Mouse (Mus musculus) heart, postnatal 36 days (tissue): Measurements from ENCODE around the gene Minpp1. TPM values are rescaled to one million over a fixed set of nuclear protein-coding genes. Genes with fewer than 3 reads are reported as not detected.

Experiments
- DNase-seq, 2 experiments: peaks; one replicate each; pipeline ENCODE4 v3.0.0; 2021 to 2022
- intact Hi-C: fragments of 180-260 bp; cut with DNase I; formaldehyde crosslinking; loops from one replicate; pipeline ENCODE4 v1.15.1; 2025
- total RNA-seq, 2 experiments: library from RNA; stranded (reverse); gene quantifications; 2 replicates each; pipeline ENCODE4 v1.2.3; 2021

Minpp1 gene
- total RNA-seq, 2 experiments from 2014 or later: 14.1 to 15.3 TPM

DNA sequence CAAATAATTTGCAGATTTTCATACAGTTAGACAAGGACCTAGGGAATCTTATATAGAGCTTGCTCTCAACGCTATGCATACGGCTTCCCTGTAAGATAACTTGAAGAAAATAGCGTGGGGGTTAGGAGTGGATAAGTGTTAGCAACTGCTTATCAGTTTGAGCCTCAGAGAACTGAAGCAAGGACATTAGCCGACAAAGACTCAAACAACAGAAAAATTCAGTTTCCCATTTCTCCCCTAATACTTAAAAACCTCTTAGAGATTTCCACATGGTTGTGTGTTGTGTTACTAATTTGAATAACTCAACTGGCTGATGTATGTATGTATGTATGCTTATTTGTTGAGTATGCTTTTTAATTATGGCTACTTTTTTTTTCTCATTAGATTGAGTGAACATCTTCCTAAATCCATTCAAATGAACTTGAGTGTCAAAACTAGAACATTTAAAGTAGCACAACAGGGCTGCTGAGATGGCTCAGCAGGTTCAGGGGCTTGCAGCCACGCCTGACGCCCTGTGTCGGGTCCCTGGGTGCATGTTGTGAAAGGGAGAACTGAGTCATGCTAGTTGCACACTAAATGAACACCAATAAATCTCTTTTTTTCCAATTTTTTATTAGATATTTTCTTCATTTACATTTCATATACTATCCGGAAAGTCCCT lies 2.2 kb downstream of the Minpp1 start:
- no peak for DNase-seq
- intact Hi-C loops: loop anchor here (5.0 kb wide), 1 partner anchor 325 kb away; no protein-coding TSS in a partner anchor

DNA sequence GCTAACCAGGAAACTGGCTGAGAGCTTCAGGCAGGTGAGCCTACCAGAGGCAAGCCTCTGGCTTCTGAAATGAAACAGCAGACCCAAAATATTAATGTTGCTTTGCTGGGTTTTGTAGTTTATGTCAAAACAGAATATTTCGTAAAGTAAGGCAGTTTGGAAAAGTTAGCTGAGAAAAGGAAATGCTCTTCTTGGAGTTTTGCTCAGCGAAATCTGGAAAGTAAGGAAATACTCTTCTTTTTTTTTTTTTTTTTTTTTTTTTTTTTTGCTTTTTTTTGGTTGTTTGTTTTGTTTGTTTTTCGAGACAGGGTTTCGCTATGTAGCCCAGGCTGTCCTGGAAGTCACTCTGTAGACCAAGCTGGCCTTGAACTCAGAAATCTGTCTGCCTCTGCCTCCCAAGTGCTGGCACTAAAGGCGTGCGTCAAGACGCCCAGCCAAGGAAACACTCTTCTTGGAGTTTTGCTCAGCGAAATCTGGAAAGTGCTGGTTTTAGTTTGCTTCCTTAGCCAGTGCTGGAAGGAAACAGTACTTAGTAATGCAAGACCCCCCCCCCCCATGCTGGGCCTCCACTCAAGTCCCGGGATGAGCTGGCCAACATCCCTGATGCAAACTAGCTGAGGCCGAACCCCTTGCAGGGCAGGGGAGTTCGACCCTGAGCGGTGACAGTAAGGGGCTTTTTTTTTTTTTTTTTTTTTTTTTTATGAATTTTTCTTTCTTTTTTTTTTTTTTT lies 3.8 kb downstream of the Minpp1 start:
- intact Hi-C loops: loop anchor here (5.0 kb wide), 1 partner anchor 327 kb away; no protein-coding TSS in a partner anchor
- no peak for DNase-seq

DNA sequence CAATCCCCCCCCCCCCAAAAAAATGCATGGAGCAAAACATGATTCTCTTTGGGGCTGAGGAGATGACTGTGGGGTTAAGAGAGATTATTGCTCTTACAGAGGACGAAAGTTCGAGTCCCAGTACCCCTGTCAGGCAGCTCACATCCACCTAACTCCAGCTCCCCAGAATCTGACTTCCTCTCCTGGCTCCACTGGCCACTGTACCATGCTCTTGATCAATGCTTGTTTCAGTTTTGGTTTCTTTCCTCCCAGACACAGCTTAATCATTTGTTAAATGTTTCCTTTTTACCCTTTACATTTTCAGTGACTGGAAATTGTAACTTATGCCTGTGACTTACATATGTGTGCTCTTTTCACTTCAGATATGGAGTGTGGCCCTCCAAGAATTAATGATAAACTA lies 5.4 kb downstream of the Minpp1 start:
- no peak for DNase-seq
- intact Hi-C loops: no loop called here

DNA sequence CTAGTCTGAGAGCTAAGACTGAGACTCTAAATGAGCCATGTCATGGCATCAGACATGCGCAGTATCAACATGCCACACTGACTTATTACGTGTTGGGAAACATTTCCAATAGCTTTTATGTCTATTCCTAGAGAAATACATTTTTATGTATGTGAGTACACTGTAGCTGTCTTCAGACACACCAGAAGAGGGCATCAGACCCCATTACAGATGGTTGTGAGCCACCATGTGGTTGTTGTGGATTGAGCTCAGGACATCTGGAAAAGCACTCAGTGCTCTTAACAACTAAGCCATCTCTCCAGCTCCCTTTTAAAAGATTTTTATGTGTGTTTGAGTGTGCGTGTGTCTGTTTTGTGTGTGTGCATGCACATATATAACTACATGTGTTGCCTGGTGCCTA lies 6.8 kb downstream of the Minpp1 start:
- DNase-seq: no peak
- intact Hi-C loops: no loop called here

DNA sequence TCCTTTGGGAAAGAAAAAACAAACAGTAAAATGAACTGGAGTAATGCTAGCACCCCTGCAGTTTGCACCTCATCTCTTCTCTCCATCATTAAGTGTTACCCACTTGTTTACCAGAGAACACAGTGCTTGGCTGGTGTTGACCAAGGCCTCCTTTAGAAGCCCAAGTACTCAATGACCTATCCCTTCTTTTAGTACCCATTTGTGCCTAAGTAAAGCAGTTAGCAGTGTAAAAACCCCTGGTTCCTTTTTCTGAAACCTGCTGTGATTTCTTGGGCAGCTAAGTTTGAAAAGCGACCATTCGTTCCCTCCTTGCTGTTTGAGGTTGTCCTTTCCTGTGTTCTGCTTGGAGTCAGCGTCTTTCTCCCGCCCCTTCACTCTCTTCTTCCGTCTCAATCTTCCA lies 7.4 kb downstream of the Minpp1 start:
- DNase-seq: no peak

DNA sequence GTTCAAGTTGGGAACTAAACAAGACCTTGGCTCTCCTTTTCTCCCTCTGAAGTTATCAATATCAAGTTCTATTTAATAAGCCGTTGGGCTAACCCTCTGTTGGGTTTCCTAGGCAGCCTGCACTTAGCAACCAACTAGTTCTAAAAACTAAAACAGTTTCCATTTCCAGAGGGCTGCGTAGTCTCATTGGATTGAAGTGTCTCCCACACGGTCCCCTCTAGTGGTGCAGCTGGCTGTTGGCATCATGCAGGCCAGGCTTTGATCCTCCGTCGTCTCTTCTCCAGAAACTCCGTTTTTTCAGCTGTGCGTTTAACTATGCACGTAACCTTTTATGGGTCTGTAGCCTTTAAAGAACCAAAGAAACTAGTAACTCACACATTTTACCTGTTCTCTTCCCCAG lies 7.9 kb downstream of the Minpp1 start:
- intact Hi-C loops: no loop called here
- DNase-seq: no peak

More for the DNA sequence above, 7.4 kb downstream of the Minpp1 start:
- intact Hi-C loops: no loop called here

DNA sequence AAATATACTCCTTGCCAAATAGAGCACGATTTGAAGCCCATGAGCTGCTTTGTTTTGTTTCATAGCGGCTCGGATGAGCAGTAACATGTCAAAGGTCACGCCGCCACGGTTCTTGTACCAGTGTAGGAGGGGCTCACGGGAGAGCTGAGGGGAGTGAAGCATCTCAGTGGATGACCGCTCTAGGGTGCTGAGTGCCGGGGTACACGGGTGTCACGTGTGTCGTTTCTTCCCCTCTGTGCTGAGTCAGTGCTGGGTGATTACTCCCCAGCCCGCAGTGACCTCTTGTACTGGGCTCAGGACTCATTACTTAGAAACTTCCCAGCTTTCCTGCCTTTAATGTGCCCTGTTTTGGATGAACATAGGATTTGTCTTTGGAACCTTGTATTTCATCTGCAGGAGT lies 9.0 kb downstream of the Minpp1 start:
- intact Hi-C loops: no loop called here
- DNase-seq: no peak

DNA sequence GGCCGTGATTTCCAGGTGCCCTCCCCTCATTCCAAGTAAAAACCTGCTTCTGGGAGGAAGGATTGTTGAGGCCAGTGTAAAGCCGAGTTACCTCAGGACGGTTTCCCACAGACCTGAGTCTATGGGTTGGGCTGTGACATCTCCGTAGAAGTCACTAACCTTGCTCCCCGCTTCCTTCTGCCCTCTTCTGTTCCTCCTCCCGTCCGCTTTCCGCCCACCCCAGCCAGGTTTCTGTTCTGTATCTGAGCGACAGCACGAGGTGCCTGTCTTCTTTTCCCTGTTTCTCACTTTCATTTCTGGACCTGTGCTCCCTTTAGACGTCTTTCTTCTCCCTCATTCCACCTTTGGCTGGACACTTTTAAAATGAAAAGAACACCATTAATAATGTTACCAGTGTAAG lies 9.5 kb downstream of the Minpp1 start:
- intact Hi-C loops: no loop called here

DNA sequence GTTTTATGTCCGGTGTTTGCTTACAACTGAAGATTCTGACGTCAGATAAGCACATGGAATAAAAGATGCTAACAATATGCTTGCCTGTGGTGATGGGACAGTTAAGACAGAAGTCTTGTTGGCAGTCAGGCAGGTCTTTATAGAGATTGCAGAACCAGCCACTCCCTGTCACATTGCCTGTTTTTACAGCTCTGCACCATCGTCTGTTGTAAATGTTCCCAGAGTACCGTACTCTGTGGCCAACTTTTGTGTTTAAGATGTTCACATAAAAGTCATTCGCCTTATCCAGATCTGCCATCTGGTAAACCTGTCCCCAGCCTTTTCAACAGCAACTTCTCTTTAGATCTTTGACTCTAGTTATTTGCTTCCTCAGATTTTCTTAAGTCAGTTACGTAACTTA lies 11.8 kb downstream of the Minpp1 start:
- DNase-seq: no peak
- intact Hi-C loops: no loop called here

More for the DNA sequence above, 9.5 kb downstream of the Minpp1 start:
- no peak for DNase-seq

DNA sequence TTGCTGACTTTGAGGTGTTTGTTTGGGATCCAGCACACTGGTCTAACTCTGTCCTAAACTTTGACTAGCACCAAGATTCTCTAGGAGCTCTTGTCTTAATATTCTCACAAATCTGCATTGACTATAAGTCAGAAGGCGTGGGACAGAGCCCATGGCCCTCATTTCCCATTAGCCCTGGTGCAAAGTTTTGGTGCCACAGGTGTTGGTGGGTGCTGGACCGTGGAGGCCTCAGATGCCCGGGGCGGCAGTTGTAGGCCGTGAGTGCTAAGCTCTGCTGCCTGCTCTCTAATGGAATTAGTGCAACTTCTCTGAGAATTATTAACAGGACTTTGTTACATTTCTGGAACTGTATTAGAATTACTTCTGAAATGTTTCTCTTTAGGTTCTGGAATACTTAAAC lies 12.4 kb downstream of the Minpp1 start:
- intact Hi-C loops: no loop called here

DNA sequence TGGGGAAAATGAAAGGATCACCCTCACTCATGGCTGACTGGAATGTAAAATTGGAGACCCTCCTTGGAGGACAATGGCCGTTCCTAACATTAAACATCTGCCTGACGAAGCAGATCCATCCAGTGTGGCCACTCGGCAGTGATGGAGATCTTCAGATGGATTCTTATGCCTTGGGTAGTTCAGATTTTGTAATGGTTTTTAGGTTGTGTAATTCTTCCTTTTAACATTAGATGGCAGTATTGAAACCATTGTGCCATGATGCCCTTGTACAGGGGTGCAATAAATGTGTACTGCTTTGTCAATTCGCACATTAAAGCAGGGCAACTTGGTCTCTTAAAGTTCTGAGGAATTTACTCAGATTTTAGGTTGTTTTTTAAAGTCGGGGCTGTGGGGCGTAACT lies 15.8 kb downstream of the Minpp1 start:
- peak in 1 of 2 experiments; percentile 4 for DNase-seq
- intact Hi-C loops: loop anchor here (1.0 to 10.0 kb wide), 2 partner anchors 188 to 723 kb away; no protein-coding TSS in a partner anchor

More for the DNA sequence above, 12.4 kb downstream of the Minpp1 start:
- no peak for DNase-seq

DNA sequence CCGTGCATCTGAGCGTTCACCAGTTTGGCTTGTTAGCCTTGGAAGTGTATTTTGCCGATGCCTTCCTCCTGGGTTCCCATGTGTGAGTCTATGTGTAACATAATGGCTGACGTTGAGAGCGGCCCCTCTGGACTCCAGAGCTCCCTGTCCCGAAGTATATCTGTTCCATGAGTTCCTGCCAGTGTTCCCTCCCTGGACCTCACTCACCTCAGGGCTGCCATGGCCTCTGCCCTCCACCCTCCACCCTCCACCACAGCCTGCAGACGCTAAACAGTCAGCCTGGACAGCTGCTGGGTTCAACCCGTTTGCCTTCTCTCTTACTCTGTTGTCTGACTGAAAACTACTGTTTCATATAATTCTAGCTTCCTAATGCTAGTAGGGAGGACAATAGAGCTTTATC lies 20.5 kb downstream of the Minpp1 start:
- intact Hi-C loops: loop anchor here (10.0 kb wide), 1 partner anchor 719 kb away; no protein-coding TSS in a partner anchor
- no peak for DNase-seq

DNA sequence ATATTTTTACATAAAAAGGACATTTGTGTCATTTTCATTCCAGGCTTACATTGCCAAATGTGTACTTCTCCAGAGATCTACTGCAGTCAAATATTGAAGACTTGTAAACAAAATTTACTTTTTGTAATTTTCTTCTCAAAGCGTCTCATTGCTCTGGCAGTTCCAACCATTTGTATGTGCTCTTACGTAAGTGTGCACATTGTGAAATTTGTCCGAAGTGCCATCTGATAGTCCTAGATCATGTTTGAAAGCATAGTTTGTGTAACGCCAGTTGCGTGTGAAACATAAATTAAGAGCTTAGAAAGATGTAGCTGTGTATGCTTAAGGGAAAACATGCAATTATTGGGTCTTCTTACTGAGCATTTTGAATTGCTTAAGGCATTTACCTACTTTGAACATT lies 20.9 kb downstream of the Minpp1 start:
- intact Hi-C loops: loop anchor here (10.0 kb wide), 1 partner anchor 718 kb away; no protein-coding TSS in a partner anchor
- no peak for DNase-seq

DNA sequence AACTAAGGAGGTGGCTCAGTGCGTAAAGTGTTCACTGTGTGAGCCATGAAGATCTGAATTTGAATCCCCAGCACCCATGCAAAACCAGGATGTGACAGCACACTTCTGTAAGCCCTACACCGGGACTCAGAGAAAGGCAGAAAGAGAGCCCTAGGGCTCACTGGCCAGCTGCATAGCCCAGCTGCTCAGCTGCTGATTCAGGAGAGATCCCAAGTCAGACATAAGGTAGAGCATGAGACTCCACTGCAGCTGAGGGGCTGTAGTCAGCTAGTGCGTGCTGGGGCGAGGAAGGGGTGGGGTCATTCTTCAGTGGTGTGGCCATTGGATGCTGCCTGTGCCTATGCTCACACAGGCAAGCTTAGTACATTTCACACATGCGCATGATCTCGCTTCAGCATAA lies 21.5 kb downstream of the Minpp1 start:
- DNase-seq: no peak
- intact Hi-C loops: loop anchor here (10.0 kb wide), 1 partner anchor 718 kb away; no protein-coding TSS in a partner anchor

DNA sequence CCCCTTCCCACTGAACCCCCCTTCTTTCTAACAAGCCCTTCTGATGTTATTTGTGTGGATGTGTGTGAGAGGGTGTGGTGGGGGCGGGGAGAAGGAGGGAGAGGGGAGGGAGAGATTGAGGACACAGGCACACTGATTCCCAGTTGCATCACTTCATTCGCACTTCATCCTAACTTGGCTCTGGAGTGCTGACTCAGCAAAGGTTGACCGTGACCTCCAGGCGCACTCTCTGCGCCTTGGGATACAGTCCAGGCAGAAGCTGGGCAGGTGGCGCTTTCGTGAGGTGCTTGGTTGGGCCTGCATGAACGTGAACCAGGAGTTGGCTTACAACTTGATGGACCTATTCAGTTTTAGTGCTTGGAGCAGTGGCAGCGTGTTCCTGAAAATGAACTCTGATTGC lies 22.0 kb downstream of the Minpp1 start:
- intact Hi-C loops: loop anchor here (10.0 kb wide), 1 partner anchor 717 kb away; no protein-coding TSS in a partner anchor

DNA sequence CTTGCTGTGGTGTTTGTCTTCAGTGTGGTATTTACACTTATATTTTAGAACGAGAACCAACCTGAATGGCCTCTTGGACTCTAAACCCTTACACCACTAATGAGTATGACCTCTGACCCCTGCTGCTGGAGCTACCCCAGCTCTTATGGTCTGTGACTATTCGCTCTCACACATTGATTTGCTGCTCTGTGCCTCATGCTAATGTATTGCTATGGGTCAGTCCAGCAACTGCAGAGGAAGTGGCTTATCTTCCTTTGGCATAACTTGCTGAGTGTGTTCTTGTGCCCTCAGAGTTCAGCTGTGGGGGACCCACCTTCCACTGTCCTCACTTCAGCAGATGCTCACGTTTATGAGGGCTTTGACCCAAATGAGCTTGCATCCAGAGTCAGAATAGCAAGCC lies 24.7 kb downstream of the Minpp1 start:
- no peak for DNase-seq
- intact Hi-C loops: no loop called here

More for the DNA sequence above, 22.0 kb downstream of the Minpp1 start:
- DNase-seq: no peak

DNA sequence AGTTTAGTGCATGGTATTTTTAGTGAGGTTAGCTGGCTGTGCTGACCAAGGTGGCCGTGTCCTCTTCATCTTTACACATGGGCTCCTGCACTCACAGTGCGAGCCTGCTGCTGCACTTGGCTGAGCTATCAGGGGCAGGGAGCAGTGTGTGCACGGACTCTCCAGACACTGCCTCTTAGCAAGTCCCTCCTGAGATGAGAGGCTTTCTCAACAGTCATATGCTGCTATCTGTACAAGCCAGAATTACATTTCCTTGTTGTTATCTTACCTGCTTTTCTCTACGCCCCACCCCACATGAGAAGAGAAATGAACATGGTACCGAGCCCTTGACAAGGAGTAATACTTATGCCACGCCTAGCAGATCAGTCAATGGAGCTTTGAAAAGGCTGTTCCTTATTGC lies 25.4 kb downstream of the Minpp1 start:
- intact Hi-C loops: no loop called here
- DNase-seq: no peak

DNA sequence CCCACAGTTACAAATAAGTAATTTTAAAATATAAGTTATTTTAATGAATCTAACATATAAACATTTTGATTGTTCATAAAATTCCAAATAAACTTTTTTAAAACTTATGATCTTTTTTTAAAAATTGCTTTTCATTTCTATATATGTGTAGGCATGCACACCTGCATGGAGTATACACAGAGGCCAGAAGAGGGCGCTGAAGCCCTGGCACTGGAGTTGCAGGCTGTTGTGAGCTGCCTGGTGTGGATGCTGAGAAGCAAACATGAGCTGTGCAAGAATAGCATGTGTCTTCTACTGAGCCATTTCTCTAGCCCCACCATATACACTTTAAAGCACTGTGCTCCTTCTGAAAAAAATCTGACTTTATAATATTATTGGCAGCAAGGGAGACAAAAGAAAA lies 26.9 kb downstream of the Minpp1 start:
- intact Hi-C loops: no loop called here
- DNase-seq: no peak

DNA sequence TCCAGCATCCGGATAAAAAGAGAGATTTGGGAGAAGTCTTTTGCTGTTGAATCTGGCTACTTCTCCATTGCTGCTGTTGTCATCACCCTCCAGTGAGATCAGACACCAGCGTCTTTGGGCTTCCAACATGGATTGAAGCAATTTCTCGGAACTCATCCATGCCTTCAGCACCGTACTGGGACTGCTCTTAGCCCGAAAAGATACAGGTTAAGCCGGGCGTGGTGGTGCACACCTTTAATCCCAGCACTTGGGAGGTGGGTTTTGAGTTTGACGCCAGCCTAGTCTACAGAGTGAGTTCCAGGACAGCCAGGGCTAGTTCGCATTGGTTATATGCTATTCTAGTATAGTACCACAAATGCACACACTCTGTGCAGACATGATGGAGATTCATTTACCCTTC lies 31.0 kb downstream of the Minpp1 start:
- no peak for DNase-seq
- intact Hi-C loops: no loop called here

DNA sequence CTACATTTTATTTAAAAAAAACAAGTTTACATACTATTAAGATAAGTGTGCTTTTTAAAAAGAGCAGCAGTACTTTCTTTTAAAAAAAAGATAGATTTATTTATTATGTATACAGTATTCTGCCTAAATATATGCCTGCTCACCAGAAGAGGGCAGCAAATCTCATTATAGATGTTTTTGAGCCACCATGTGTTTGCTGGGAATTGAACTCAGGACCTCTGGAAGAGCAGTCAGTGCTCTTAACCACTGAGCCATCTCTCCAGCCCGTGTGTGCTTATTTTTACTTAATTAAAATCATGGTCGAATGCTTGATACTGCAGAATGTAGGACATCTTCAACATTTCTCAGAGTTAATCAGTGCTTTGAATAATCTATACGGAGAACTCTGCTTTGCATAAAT lies 35.9 kb downstream of the Minpp1 start:
- DNase-seq: no peak
- intact Hi-C loops: no loop called here

DNA sequence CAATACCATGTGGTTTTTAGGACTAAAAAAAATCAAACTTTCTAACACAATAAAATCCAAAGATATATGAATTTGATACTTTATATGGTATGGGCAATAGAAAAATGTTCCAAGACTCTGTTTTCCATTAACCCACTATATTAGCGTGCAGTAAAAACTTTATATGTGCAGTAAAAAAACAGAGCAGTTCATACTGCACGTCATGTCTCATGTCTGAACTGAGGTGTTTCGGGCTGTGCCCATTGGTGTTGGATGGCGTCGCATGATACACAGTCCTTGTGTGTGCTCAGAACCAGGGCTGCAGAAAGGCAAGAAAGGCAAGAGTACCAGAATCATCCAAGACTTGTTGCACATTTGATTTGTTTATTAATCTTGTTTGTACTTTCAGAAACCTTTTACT lies 36.7 kb downstream of the Minpp1 start:
- intact Hi-C loops: no loop called here
- no peak for DNase-seq

DNA sequence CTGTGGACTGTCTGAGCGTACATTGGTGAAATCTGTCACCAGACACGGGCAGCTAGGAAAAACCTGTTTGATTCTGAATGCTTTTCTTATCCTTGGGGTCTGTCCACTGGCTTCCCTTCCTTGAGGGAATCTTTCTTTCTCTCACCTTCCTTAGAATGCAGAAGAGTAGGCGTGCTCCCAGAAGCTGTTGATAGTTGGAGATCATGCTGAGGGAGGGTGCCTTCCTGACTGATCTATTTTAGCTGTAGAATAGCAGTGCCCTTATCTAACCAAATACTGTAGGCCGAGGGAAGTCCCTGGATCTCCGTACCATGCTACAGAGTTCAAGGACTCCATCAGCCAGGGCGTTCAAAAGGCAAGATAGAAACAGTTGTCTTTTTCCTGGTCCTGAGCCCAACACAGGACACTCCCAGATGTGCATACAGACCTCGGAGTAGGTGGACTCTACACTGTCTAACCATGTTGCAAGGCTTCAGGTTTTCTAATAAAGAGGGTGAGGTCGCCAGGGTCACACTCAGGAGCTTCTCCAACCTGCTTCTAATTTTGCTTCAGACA lies 37.3 kb downstream of the Minpp1 start:
- no peak for DNase-seq
- intact Hi-C loops: no loop called here
